Mouse (Mus musculus) CD4-positive, CD25-positive, alpha-beta regulatory T cell (primary cell): ENCODE results near the gene Tubg1. TPM values are rescaled to one million over a fixed set of nuclear protein-coding genes. Genes with fewer than 3 reads are reported as not detected.

Source experiments
- polyA plus RNA-seq: library from polyadenylated mRNA; unstranded; fragments of 100-300 nt; shearing (Covaris generic); gene quantifications from one replicate; pipeline ENCODE4 v1.2.1, GENCODE M21; 2017

The Tubg1 gene
- 40.0 TPM for polyA plus RNA-seq

DNA sequence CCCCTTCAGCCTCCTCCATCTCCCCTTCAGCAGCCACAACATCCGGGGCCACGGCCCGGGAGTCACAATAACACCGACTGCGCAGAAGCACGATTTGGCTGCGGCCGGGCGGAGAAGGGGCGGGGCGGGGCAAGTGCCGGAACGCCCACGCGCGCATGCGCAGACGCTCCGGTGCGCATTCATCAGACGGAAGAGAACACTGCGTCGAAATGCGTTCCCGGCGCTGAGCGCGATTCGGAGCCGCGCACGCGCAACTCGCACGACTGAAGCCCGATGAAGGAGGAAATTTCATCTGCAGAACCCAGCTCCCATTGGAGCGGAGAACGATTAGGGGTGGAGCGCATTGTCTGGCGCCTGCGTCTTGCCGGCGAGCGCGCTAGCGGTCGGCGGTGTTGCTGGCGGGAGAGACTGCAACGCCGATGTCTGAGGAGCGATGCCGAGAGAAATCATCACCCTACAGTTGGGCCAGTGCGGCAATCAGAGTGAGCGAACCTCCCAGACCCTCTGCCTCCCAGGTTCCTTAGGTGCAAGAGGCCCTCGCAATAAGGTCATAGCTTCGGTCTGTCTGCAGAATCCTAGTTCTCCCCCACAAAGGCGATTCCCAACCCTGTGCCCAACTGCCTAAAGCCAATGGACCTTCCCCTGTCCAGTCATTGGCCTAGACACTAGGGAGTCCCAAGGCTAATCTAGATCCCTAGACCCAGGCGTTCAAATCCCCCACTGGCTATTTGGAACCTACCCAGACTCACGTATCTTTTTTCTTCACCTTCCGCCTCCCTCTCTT, at the start of gene Tubg1, which contains the start of gene Retreg3:
TSS of gene Tubg1 (plus strand) at position 178 of the 784 bp plus-strand sequence.
TSS of gene Retreg3 (minus strand) at position 133 of the 784 bp plus-strand sequence.

DNA sequence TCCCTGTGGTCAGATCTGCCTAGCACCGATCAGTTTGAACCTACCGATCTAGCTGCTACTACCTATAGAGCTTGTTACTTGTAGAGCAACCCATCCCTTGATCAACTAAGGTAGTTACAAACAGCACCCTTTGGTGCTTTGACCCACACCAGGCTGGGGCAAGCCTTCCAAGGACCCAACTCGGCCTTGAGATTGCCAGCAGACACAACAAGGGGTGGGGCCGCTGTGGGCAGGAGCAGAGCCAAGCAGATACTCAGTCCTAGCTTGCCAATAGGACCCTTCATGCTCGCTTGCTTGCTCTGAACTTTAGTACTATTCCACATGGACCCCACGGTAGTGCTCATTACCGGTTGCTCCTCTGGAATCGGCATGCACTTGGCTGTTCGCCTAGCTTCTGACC, 41.6 kb upstream of the Tubg1 start, which contains the start of gene Hsd17b1:
TSS of gene Hsd17b1 (plus strand) at position 291 of the 400 bp plus-strand sequence.

DNA sequence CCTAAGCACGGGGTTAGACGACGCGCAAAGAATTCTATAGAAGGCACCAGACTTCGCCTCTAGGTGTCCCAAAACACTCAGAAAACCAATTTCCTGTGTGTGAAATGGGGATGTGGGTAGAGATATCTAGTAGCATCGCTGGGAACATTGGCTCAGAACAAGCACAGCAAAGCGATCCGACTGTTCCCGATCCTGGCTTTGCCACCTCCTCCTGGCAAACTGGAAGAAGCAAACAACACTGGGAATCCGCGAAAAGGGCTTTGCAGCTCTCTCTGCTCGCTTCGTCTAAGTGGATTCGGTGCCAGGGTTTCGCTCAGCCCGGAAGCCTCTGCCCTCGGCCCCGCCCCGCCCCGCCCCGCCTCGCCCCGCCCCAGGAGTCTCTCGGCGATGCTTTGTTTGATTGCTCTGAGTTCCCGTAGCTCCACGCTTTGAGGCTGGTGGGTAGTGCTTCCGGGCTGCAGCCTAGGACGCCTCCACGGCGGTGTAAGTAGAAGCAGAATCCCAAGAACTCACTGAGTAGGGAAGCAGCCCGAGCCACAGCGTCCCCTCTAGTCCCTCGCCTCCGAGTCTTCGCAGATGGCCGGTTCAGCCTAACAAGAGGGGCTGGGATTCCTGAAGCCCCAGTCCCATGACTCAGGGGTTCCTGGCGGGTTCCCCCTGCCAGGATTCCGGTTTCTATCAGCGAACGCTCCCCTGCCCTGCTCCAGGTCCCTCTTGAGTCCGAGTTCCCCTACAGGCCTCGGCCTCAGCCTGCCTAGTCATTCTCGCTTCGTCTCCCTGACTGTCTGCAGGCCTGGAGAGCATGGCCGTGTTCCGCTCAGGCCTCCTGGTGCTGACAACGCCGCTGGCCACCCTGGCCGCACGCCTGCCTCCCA, 37.3 kb upstream of the Tubg1 start, which contains the start of gene Coasy:
TSS of gene Coasy (plus strand) at position 358 of the 875 bp plus-strand sequence.

DNA sequence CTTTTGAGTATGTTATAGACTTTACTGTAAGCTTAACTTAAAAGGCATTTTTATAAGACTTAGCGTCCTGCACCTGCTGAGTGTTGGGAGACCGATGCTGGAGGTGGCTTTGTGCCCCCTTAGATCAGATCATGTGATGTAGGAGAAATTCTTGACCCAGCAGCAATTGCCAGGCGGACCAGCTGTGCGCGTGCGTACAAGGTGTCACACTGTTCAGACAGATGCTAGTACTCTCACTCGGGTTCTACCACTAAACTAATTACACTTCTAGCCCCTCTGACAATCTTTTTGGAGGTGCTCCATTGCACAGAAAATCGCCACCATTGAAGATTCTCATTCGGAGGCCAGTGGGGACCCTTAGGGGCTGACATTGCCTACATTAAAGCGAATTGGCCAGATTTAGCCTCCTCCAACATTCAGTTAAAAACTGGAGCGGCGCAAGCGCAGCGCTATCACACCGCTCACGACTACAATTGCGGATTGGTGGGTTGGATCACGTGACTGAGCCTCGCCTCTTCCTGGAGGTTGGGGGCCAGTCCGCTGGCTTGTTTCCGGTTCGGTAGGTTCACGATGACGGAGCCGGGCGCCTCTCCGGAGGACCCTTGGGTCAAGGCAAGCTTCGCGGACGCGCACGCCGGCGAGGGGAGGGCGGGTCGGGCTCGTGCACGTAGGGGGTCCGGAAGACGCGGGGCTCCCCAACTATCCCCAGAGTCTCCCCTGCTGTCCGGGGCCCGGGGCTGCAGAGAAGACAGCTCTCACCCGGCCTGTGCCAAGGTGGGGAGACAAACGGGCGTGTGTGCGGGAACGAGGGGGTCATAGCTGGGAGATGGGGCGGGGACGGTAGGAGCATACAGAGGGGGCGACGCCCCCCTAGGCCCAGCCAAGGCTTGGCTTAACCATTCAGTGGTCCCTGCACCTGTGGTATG, 32.7 kb upstream of the Tubg1 start, which contains the start of gene Mlx:
TSS of gene Mlx (plus strand) at position 522 of the 926 bp plus-strand sequence.

DNA sequence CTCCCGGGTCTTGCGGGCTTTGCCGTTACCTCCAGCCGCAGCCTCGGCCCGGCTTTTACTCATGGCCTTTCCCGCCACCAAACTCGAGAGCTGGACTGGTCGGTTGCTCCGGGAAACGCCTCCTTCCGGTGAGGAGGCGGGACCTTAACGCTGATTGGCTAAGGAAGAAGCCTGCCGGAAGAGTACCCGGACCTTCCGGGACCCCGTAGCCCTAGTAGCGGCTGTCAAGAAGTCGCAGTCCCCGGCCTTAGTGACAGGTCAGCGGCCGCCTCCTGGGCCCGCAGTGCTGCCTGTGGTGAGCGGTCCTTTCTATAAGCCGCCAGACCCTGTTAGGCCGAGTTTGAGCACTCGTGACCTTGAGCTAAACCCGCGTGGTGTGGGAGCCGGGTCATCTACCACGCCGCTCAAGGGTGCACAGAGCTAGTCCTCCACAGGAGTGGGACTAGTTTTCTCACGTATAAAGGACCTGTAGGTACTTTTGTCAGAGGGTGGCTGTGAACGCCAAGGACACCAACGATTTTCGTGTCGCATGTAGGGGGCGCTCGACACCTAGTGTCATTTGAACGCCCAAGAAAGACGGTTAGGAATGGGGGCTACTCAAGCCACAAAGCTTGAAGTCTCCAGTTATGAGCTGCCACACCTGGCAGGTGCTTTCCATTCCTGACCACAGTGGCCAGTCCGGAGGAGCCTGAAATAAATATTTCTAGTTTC, 24.3 kb upstream of the Tubg1 start, which contains the start of gene Psmc3ip:
TSS of gene Psmc3ip (minus strand) at position 123 of the 711 bp plus-strand sequence.

DNA sequence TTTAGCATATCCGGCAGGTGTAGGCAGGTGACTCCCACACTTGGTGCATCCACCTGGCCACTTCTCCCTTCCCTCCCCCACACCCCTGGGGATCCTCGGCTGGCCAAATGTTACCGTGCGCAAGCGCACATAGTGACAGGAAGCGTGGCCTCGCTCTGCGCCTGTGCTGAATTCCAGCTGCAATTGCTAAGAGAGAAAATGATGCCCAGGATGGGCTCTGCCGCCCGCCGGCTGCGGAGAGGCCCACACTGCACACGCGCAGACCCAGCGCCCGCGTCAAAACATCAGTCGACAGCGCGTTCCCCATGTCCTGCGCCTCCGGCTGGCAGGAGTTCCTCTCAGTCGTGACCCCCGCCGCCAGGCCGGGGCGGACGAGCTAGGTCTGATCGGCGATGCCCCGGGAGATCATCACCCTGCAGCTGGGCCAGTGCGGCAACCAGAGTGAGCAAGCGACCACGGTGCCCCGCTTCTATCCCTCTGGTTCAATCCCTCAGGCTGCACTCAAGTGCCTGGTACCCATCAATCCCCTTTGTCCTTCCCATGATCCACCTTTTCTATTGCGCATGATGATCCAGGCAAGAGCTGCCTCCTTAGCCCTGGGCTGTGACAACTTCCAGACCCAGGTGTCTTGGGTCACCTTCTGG, 36.1 kb downstream of the Tubg1 start, which contains the start of gene Tubg2:
TSS of gene Tubg2 (plus strand) at position 180 of the 644 bp plus-strand sequence.

DNA sequence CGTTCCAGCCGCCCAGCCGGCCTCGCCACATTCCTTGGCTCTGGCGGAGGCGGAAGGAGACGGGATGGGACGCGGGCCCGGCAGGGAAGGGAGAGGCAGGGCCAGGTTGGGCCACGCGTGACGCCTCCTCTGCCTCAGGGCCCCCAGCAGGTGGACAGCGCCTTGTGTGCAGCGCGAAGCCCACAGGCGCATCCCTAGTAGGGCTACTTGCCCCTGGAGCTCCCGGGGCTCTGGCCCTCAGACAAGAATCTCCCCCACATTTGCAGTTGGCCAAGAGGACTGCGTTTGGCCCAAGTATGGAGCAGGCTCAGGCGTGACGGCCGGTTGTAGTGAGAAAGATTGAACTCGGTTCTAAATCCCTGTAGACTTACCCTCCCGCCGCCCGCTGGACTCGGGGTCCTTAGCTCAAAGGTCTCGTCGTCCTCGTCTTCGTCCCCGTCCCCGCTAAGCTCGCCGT, 50.6 kb downstream of the Tubg1 start, which contains the start of gene Cntnap1:
TSS of gene Cntnap1 (plus strand) at position 170 of the 457 bp plus-strand sequence.

DNA sequence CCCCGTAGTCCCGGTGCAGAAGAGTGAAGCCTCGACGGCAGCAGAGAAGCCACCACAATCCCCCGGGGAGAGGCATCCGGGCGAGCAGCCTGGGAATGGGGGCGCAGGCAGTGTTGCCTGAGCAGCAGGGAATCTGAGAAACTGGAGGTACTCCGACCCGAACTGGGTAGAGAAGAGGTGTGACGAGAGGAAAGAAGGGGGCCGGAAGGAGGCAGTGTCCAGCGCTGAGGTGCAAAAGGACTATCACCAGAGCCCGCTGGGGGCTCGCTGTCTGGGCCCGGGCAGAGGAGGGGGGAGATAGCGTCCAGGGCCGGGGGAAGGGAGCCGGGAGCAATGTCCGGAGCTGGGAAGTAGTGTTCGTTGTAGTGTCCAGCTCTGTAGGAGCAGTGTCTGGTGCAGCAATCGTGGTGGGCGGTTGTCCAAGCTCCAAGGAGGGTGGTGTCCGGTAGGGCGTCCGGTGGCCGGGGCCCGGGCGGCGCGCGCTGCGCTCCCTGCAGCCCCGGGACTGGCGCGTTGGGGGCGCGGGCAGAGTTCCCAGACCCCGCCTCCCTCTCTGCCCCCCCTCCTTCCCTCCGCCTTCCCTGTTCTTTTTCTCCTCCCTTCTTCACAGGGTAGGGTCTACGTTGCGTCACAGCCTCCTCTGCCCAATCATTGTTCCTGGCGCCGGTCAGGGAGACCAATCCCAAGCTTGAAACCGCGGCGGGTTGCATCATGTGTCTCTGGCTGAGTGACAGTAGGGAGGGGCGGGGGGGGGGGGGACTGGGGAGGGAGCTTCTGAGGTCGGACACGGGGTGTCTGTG, 51.3 kb downstream of the Tubg1 start, which contains the start of gene Plekhh3:
TSS of gene Plekhh3 (minus strand) at position 541 of the 800 bp plus-strand sequence.

DNA sequence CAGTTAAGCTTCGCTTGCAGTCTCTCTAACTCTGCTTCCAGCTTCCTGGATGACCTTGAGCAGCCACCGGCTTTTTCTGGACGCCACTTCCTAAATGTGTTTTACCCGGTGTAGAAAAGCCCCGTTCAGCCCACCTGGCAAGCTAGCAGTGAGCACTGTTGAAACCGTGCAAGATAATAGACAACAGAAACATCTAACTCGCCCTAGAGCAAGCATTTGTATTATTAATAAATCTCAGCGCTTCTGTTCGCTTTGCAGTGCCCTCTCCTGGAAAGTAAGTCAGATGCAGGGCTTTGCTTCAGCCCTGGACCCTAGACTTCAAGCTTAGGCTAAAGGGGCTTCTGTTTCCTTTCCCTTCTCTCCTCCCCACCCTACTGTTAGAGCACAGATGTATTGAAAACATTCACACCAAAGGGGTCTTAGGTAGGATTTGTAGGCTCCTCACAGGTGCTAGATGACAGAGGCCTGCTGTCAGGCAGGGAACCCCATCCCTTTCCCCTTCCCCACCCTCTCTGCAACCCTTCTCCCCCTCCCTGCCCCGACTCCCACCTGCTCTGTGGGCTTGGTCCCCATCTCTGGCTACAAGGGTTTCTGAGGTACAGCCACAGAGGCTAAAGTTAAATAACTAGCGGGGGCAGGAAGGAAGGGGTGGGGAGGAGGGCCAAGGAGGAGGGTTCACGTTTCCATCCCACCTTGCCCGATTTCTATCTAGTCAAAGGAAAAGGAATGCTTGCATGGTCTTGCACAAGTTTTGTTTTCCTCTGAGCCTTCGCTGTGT, 55.3 kb downstream of the Tubg1 start, which contains the start of gene Ccr10:
TSS of gene Ccr10 (minus strand) at position 593 of the 778 bp plus-strand sequence.

Other genes starting within 250 kb of the Tubg1 start
- 233 TPM for gene Stat3, start 180.4 kb upstream of the Tubg1 start, polyA plus RNA-seq
- gene Cavin1, start 149.1 kb upstream of the Tubg1 start, polyA plus RNA-seq: 0.53 TPM
- 15.1 TPM for gene Atp6v0a1, start 110.5 kb upstream of the Tubg1 start, polyA plus RNA-seq
- 35.3 TPM for gene Naglu, start 49.9 kb upstream of the Tubg1 start, polyA plus RNA-seq
- 0.74 TPM for gene Hsd17b1, start 41.5 kb upstream of the Tubg1 start, polyA plus RNA-seq
- gene Coasy, start 37.4 kb upstream of the Tubg1 start, polyA plus RNA-seq: 38.4 TPM
- 94.3 TPM for gene Mlx, start 32.7 kb upstream of the Tubg1 start, polyA plus RNA-seq
- gene Psmc3ip, start 24.5 kb upstream of the Tubg1 start, polyA plus RNA-seq: 6.8 TPM
- 80.5 TPM for gene Retreg3, start within 50 bp of the Tubg1 start, polyA plus RNA-seq
- 2.2 TPM for gene Tubg2, start 36.0 kb downstream of the Tubg1 start, polyA plus RNA-seq
- gene Cntnap1, start 50.6 kb downstream of the Tubg1 start, polyA plus RNA-seq: 0.06 TPM
- gene Plekhh3, start 51.4 kb downstream of the Tubg1 start, polyA plus RNA-seq: 0.25 TPM
- gene Ccr10, start 55.5 kb downstream of the Tubg1 start, polyA plus RNA-seq: 2.5 TPM
- 71.6 TPM for gene Ezh1, start 106.5 kb downstream of the Tubg1 start, polyA plus RNA-seq
- gene Ramp2, start 126.1 kb downstream of the Tubg1 start, polyA plus RNA-seq: 0.41 TPM
- gene Vps25, start 133.8 kb downstream of the Tubg1 start, polyA plus RNA-seq: 158 TPM
- gene Wnk4, start 140.6 kb downstream of the Tubg1 start, polyA plus RNA-seq: 5.8 TPM
- 0.54 TPM for gene Cntd1, start 159.1 kb downstream of the Tubg1 start, polyA plus RNA-seq
- 112 TPM for gene Coa3, start 159.2 kb downstream of the Tubg1 start, polyA plus RNA-seq
- gene Becn1, start 182.3 kb downstream of the Tubg1 start, polyA plus RNA-seq: 207 TPM
- gene Psme3, start 196.3 kb downstream of the Tubg1 start, polyA plus RNA-seq: 186 TPM
- gene Aoc2, start 205.1 kb downstream of the Tubg1 start, polyA plus RNA-seq: 3.6 TPM
- not detected for gene Aoc3, start 210.7 kb downstream of the Tubg1 start, polyA plus RNA-seq
- not detected for gene G6pc, start 247.6 kb downstream of the Tubg1 start, polyA plus RNA-seq